Mouse (Mus musculus) liver, postnatal 0 days (tissue): ENCODE measurements at regions not wholly inside any gene's neighbourhood (a gene's known extent, or its start where the extent isn't known, plus 50 kb on each side); places are given as distances from the start of the nearest gene placed in this dataset.

Source experiments
- ATAC-seq: fragments of 200-750 bp; cut with Nextera tagmentation; 2 replicates; pipeline ENCODE4 v1.8.0; 2017; ENCODE audit warnings: mild to moderate bottlenecking, moderate library complexity
- DNase-seq: peaks from one replicate; pipeline ENCODE4 v3.0.0-alpha.2; 2016
- H3K27ac ChIP-seq: fragments of 300-500 bp; sonication (generic); 2 replicates; pipeline ENCODE4 v1.5.1; 2014; ENCODE audit warnings: antibody characterized with exemption, moderate library complexity, mild to moderate bottlenecking, low read depth
- H3K27me3 ChIP-seq: fragments of 300-500 bp; sonication (generic); 2 replicates; pipeline ENCODE4 v1.6.1; 2014; ENCODE audit warnings: low read length, control low read depth, mixed read lengths; ENCODE audit not compliant: insufficient read depth
- H3K36me3 ChIP-seq: fragments of 300-500 bp; sonication (generic); replicated peaks from 2 replicates; pipeline ENCODE4 v1.6.1; 2014; ENCODE audit warnings: mild to moderate bottlenecking, control low read depth, low read length, moderate library complexity, mixed read lengths; ENCODE audit not compliant: insufficient read depth
- H3K4me1 ChIP-seq: fragments of 300-500 bp; sonication (generic); 2 replicates; pipeline ENCODE4 v1.6.1; 2014; ENCODE audit warnings: antibody characterized with exemption, mild to moderate bottlenecking, control low read depth; ENCODE audit not compliant: insufficient read depth
- H3K4me2 ChIP-seq: fragments of 300-500 bp; sonication (generic); 2 replicates; pipeline ENCODE4 v1.6.1; 2014; ENCODE audit warnings: low read depth, mild to moderate bottlenecking, low read length, moderate library complexity, mixed read lengths
- H3K4me3 ChIP-seq: fragments of 300-500 bp; sonication (generic); 2 replicates; pipeline ENCODE4 v1.5.1; 2014; ENCODE audit warnings: low read depth, low read length
- H3K9ac ChIP-seq: fragments of 300-500 bp; sonication (generic); replicated peaks from 2 replicates; pipeline ENCODE4 v1.6.1; 2014; ENCODE audit warnings: mild to moderate bottlenecking, moderate library complexity
- H3K9me3 ChIP-seq: fragments of 300-500 bp; sonication (generic); 2 replicates; pipeline ENCODE4 v1.6.1; 2016; ENCODE audit warnings: mild to moderate bottlenecking, control low read depth, low read length, mixed read lengths
- CTCF ChIP-seq: sonication (generic); IDR thresholded peaks from 2 replicates; pipeline ENCODE4 v1.5.1; 2016; ENCODE audit warnings: antibody characterized with exemption, low read depth
- EP300 ChIP-seq: IDR thresholded peaks from 2 replicates; pipeline ENCODE4 v1.6.1; 2016; ENCODE audit warnings: antibody characterized with exemption, low read depth, mild to moderate bottlenecking
- WGBS: fragments of 180-500 bp; shearing (Covaris S2); extraction: QIAGEN DNeasy Blood & Tissue Kit; methylation state at CpG from one replicate; pipeline ENCODE4 v1.1.7; 2014; ENCODE audit not compliant: insufficient replicate concordance; 5-methylcytosine and 5-hydroxymethylcytosine counted together

DNA sequence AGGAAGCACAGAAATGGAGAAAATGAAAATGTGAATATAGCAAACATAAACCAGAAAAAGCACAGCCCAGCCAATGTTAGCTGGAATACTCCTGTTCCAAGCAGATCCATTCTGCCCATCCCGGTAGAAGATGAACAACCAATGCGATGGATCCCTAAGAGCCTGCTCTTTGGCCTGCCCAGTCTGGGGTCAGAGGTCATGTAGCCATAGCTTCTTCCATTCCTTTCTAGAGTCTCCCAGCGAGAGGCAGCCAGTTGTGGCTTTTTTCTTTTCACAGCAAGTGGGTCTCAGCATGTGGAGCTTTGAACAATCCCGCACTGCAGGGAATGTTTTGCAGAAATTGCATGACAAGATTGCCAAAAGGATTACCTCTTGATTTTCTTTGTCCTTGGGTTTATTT, 585.6 kb upstream of the Adgrl4 start:
- ATAC-seq, result no peak

DNA sequence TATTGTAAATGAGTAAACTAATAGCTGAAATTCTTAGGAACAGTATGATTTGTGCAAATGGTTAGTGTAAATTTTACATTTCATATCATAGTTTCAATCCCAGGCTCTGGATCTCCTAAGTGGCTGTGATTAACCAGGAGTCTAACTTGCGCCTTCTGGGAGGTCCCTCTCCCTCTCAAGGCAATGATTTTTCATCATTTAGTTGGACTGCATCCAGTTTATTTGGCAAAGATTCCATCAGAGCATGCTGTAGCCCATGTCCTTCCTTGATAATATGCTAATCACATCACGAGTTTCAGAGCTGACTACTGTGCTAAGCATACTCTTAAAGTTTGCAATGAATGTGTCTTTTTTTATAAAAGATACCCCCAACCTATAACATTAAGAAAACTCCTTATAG, 541.0 kb upstream of the Adgrl4 start:
- no peaks in the 10 kb centered on the region for H3K9me3 ChIP-seq
- H3K27ac ChIP-seq, result no peak overlapping the region
- no peak overlapping the region for H3K4me2 ChIP-seq
- H3K27me3 ChIP-seq, result no peaks in the 10 kb centered on the region
- H3K9ac ChIP-seq, result no peak overlapping the region
- ATAC-seq (no peak), DNase-seq (no peak)
- 66% methylated on average over 2 of the region's 2 CpGs for WGBS
- H3K36me3 ChIP-seq, result no peaks in the 10 kb centered on the region
- no peaks in the 10 kb centered on the region for H3K4me1 ChIP-seq
- TF ChIP-seq CTCF (no peak), EP300 (no peak)
- H3K4me3 ChIP-seq, result no peak overlapping the region

More for the DNA sequence above, 585.6 kb upstream of the Adgrl4 start:
- Histone ChIP-seq H3K9ac (no peak overlapping the region), H3K4me1 (no peaks in the 10 kb centered on the region), H3K36me3 (no peaks in the 10 kb centered on the region), H3K27me3 (no peaks in the 10 kb centered on the region), H3K27ac (no peak overlapping the region), H3K4me2 (no peak overlapping the region), H3K9me3 (no peaks in the 10 kb centered on the region), H3K4me3 (no peak overlapping the region)
- WGBS, result 65% methylated on average over 4 of the region's 4 CpGs
- DNase-seq, result no peak
- TF ChIP-seq EP300 (no peak), CTCF (no peak)

DNA sequence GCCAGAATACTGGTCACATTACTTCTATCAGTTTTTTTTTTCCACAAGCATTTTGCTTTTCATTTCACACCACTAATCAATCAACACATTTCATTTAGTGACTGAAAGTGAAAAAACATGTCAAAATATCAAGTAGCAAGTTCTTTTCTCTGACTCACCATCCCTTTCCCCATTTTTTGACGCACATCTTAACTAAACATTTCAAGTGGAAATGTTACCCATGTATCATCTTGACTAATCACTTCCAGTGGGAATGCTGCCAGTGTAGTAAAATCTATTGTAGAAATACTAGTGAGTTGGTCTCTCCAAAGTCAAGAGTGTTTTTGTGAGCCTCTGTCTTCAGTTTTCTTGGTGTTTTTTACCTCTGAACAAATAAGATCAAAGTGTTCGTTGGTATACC, 527.6 kb upstream of the Adgrl4 start:
- no peaks in the 10 kb centered on the region for H3K9me3 ChIP-seq
- no peak overlapping the region for H3K4me2 ChIP-seq
- ATAC-seq (no peak), DNase-seq (no peak)
- no peaks in the 10 kb centered on the region for H3K36me3 ChIP-seq
- H3K27me3 ChIP-seq, result no peaks in the 10 kb centered on the region
- H3K4me3 ChIP-seq, result no peak overlapping the region
- 65% methylated on average over 2 of the region's 2 CpGs for WGBS
- no peaks in the 10 kb centered on the region for H3K4me1 ChIP-seq
- no peak overlapping the region for H3K9ac ChIP-seq
- TF ChIP-seq CTCF, result no peak
- TF ChIP-seq EP300, result no peak
- no peak overlapping the region for H3K27ac ChIP-seq

DNA sequence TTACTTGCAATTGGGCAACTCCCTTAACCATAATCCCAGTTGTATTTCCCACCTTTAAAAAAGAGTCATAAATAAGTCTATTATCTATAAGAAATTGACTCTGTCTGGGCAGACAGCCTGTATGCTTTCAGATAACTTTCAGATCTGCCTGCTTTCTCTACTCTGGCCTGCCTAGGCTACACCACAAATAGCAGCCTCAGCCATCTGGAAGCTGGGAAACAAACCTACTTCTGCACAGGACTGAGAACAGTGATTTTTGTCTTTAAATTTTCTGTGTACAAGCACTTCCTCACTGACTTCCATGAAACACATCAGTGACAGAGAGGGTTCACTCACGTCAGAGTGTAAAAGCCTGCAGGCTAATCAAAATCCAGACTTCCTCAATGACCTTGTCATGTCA, 482.8 kb upstream of the Adgrl4 start:
- Histone ChIP-seq H3K4me1 (no peaks in the 10 kb centered on the region), H3K27ac (no peak overlapping the region), H3K4me3 (no peak overlapping the region), H3K9ac (no peak overlapping the region), H3K27me3 (no peaks in the 10 kb centered on the region), H3K4me2 (no peak overlapping the region), H3K9me3 (no peaks in the 10 kb centered on the region), H3K36me3 (no peaks in the 10 kb centered on the region)
- TF ChIP-seq CTCF (no peak), EP300 (no peak)
- ATAC-seq (no peak), DNase-seq (no peak)
- WGBS, result 37% methylated on average over 1 of the region's 1 CpGs

DNA sequence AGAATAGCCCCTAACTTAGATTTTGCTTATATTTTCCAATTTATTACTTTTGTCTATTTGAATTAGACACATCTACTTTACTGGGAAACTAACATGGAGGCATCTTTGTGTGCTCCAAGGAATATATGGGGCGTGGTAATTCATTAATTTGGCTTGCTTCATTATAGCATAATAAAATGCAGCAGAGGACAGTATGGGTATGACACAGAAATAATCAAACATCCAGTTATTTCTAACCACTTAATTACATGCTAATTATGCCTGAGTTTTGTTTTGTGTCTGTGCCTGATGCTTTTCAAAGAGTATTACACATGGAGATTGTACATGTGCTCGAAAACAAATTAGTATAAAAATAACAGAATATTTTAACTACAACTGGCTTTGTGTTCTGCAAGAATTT, 438.0 kb upstream of the Adgrl4 start:
- Histone ChIP-seq H3K4me1 (no peaks in the 10 kb centered on the region), H3K27ac (no peak overlapping the region), H3K36me3 (no peaks in the 10 kb centered on the region), H3K4me2 (no peak overlapping the region), H3K9me3 (no peaks in the 10 kb centered on the region), H3K27me3 (no peaks in the 10 kb centered on the region), H3K4me3 (no peak overlapping the region), H3K9ac (no peak overlapping the region)
- TF ChIP-seq EP300 (no peak), CTCF (no peak)
- ATAC-seq (no peak), DNase-seq (no peak)
- WGBS, result 68% methylated on average over 2 of the region's 2 CpGs

DNA sequence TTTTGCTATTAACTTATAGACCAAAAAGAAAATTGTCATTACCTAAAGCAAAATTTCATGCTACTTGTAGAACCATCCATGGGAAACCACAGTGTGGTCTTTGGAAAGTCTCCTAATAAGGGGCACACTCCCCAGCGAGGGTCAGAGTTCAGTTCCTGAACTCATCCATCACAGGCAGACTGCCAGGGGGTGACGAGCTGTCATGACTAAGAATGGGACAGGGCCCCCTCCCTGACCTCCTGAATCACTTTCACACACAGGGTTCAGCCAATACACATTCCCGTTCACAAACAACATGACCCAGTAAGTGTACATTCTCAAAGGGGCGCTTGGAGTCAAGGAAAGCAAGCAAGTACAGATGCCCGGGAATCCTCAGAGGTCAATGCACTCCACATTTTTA, 437.5 kb upstream of the Adgrl4 start:
- ATAC-seq (no peak), DNase-seq (no peak)
- Histone ChIP-seq H3K4me2 (no peak overlapping the region), H3K9ac (no peak overlapping the region), H3K27ac (no peak overlapping the region), H3K36me3 (no peaks in the 10 kb centered on the region), H3K27me3 (no peaks in the 10 kb centered on the region), H3K4me1 (no peaks in the 10 kb centered on the region), H3K4me3 (no peak overlapping the region), H3K9me3 (no peaks in the 10 kb centered on the region)
- no peak for TF ChIP-seq CTCF
- no peak for TF ChIP-seq EP300
- WGBS, result 30% methylated on average over 5 of the region's 5 CpGs

DNA sequence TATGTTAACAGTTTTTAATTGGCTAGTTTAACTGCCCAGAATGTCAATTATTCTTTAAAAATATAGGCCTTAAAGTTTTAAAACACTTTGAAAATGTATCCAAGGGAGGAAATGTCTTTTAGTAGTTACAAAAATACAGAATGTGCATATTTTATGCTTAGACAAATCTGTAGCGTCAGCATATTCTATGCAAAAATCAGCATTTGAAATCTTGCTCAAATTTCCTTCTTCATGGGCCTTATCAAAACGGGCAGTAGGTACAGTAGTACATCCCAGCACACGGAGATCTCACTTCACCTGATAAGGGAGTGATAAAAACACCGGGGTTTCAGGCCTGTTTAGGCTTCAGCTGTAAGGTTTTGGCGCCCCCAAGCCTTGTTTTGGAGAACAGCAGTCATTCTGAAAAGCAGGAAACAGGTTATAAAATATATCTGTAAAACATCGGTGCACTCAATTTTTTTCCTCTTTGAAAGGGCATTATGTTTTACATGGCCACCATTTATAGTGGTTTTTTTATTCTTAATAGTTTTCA, 435.7 kb upstream of the Adgrl4 start:
- ATAC-seq (no peak), DNase-seq (no peak)
- Histone ChIP-seq H3K36me3 (no peaks in the 10 kb centered on the region), H3K27me3 (no peaks in the 10 kb centered on the region), H3K4me2 (no peak overlapping the region), H3K4me1 (no peaks in the 10 kb centered on the region), H3K27ac (no peak overlapping the region), H3K4me3 (no peak overlapping the region), H3K9ac (no peak overlapping the region), H3K9me3 (no peaks in the 10 kb centered on the region)
- 17% methylated on average over 6 of the region's 6 CpGs for WGBS
- TF ChIP-seq CTCF (peak; percentile 46), EP300 (no peak)
